Mouse (Mus musculus) monocyte, adult 2 months (primary cell): Measurements from ENCODE around the gene Trappc3.
A peak's percentile ranks its signal among the peaks of the same experiment; 100 is the strongest.
"Not testable (repeated sequence)": the region's sequence is repeated elsewhere in the genome, so short reads cannot be mapped to it uniquely, and the experiment has no call there.

Experiments used
- DNase-seq, 2 experiments: peaks; one replicate each; pipeline ENCODE4 v3.0.0; 2022; ENCODE audit warnings: low spot score in 2 of 2, low read depth in 1 of 2

Trappc3 gene

GRCm38 (mm10) chr4:126262119-126262807, at the start of gene Trappc3:
TSS of gene Trappc3 (plus strand) at chr4:126262325.
- DNase-seq, result peak; percentile 99

DNA sequence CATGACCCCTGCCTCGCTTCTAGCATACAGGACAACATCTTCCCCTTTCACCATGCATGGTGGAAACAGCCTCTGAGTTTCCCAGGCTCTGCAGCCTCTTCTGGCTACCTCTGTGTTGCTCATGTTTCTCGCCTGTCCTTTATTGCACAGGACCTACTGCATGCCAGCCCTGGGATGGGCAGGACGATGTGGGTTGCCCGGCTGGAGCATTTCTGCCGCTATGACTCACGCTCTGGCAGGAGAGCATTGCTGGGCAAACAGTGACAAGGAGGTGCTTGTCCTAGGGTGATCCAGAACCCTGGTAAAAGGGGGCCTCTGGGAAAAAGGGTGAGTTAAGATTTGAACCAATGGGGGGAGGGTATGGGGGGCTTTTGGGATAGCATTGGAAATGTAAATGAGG, 44.4 kb upstream of the Trappc3 start:
- no peak for DNase-seq

DNA sequence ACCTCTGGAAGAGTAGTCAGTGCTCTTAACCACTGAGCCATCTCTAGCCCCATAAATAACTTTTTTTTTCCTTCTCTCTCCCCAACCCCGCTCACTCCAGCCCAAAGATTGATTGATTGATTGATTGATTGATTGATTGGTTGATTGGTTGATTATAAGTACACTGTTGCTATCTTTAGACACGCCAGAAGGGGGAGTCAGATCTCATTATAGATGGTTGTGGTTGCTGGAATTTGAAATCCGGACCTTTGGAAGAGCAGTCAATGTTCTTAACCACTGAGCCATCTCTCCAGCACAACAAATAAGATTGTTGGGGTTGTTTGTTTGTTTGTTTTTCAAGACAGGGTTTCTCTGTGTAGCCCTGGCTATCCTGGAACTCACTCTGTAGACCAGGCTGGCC, 42.6 kb upstream of the Trappc3 start:
- not testable (repeated sequence) for DNase-seq

DNA sequence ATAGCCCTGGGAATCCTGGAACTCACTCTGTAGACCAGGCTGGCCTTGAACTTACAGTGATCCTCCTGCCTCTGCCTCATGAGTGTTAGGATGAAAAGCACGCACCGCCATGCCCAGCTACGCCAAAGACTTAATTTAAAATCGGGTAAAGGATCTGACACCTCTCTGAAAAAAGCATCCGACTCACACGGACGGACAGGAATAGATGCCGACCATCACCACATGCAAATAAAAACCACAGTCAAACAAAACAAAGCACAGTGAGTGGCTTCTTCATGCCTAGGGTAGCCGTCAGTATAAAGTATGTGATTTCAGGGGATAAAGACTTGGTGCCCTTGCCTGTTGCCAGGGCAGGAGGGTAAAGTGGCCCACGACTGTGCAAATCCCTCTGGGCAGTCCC, 42.1 kb upstream of the Trappc3 start:
- no peak for DNase-seq

GRCm38 (mm10) chr4:126222631-126223030, 39.5 kb upstream of the Trappc3 start:
- no peak for DNase-seq

DNA sequence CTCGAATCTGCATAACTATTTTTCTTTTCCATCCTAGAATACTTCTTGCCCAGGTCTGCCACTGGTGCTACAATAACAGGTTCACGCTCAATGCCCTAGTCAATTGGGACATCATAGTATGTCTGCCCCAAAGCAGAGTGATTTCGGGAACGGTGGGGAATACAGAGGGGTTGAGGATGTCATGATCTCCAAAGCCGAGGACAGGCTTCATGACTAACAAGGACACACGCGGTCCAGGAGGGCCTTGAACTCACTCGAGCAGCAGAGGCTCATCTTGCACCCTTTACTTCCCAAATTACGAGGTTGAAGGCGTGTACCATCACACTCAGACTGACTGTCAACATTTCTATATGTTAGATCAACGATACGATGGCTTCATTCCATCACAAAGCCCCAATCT, 35.5 kb upstream of the Trappc3 start:
- DNase-seq, result no peak

- peak; percentile 51 to 78 for DNase-seq
These were observed 34.9 kb upstream of the Trappc3 start for GRCm38 (mm10) chr4:126227077-126227761.

DNA sequence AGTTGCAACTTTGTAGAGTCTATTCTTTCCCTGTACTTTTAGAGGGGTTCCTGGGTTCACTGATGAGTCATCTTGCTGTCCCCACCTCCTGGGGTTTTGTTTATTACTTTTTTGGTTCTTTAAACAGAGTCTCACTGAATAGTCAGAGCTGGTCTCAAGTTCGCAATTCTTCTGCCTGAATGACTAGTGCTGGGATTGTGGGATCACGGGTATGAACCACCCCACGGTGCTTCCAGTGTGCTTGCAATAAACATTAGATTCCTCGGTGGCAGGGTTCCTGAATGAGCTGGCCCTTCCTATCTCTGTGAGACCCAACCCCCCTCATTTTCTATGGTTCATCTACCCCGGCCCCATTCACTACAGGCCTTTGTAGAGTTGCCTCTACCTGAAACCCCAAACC, 34.0 kb upstream of the Trappc3 start:
- DNase-seq, result no peak

DNA sequence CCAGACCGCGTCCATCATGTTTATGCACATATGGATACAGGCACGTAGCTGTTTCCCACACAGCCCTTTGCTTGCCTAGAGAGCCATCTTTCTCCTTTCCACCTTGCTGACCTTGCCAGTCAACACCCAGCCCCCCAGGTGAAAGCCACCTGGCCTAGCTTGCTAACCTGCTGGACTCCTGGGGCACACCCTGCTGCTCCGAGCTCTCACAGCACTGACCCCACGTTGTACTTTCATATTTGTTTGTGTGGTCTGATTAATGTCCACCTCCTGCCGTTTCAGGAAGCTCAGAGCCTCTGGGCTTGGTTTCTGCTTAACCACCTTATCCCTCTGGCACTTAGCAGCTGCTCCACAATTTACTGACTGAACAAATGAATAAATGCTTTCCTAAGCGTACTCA, 32.2 kb upstream of the Trappc3 start:
- no peak for DNase-seq

GRCm38 (mm10) chr4:126233676-126234308, 28.3 kb upstream of the Trappc3 start:
- no peak for DNase-seq

GRCm38 (mm10) chr4:126234496-126235175, 27.5 kb upstream of the Trappc3 start:
- DNase-seq, result no peak

- no peak for DNase-seq
These were observed 26.9 kb upstream of the Trappc3 start for GRCm38 (mm10) chr4:126235191-126235590.

- DNase-seq, result no peak
These were observed 25.5 kb upstream of the Trappc3 start for GRCm38 (mm10) chr4:126236467-126237280.

GRCm38 (mm10) chr4:126237721-126238242, 24.3 kb upstream of the Trappc3 start:
- no peak for DNase-seq

DNA sequence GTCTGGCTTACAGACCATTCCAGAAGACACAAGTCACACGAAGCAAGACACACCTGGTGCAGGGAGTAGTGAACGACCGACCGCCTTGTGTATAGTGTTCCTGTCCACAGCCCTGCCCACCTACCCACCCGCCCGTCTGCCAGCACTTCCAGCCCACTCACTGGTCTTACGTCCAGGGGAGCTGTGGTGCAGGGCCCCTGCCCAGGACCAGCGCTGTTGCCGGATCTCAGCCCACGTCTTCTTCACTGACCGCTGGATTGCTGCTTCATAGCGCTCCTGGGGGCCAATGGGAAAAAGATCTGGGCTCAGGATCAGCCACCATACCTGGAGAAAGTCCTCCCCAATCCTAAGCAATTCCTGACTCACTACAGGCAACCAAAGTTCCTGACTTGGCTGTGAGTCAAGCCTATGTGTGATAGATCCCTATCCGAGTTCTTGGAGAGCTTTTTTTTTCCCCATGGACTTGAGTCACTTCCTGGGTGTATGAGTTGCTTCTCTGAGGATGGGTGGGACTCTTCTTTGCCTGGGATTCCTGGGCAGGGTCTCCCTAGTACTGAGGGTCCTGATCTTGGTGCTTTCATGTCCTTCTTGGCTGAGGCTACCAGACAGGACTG, 22.2 kb upstream of the Trappc3 start:
- DNase-seq, result no peak

DNA sequence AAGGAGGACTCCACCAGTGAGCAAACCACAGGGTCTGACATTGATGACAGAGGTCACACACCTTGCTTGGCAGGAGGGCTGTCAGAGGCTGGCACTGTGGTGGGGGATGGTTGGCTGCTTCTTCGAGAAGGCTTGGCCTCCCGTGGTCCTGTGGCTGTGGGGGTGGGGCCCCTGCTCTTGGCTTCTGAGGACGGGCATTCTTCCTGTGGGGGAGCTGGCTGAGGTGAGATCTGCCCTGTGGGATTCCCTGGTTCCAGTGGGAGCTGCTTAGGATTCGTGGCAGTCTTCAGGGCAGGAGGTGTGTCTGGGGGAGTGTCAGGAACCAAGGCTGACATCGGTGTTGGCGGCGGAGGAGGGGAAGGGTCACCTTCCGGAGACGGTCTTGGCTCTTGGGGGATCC, 20.2 kb upstream of the Trappc3 start:
- no peak for DNase-seq

DNA sequence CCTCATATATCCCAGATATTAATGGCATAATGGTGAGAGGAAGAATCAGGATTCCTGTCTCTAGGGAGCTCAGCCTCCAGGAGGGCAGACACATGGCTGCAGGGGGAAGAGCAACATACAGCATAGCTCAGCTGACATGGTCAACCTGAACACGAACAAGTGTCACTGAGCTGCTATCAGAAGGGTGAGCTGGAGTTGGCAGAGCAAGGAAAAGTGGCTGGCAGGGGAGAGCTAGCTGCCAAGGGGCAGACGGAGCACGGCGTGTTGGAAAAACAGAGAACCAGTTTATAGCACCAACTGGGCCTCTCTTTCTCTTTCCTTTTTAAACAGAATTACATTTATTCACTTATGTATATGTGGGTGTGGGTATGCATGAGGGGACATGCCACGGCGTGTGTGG, 19.6 kb upstream of the Trappc3 start:
- DNase-seq, result no peak

DNA sequence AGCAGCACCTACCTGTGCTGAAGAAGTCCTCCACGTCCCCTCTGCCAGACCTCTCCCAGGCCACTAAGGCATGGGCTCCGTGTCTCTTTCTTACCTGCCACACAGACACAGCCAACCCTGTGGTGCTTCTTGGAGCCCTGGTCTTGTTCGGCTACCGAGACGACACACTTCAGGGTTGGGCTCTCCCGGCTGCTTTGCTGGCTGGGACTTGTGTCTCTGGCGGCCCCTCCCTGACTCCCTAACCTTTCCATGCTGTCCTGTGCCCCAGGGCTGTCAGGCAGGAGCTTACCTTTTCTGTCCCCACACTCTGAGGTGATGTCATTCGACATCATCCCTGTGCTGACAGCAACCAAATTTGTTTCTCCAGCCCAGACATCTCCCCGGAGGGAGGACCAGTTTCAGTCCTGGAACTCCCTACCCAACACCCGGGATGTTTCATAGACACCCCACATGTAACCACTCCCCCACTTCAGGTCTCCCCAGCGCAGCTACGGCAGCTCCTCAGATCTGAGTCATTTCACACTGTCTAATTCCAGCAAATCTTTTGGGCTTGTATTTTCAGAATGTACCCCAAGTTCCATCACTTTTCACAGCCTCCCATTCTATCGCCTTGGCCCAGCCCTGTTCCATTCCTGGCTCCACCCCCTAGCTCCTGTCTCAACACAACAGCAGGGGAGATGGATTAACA, 15.8 kb upstream of the Trappc3 start:
- DNase-seq, result no peak

- no peak for DNase-seq
These were observed 13.8 kb upstream of the Trappc3 start for GRCm38 (mm10) chr4:126248261-126248868.
